In genomic region chr2:166261799-166262198, GRCm38 (mm10) we compare ENCODE assay signal across 9 mouse cellular contexts.
DNase-seq lines count a peak whose midpoint lies in the region; ATAC-seq and TF ChIP-seq lines count a peak whose summit lies in the region.
"Had no signal": no experiment of that assay in that cellular context is flagged by ENCODE, and none has a peak within 500 bp of the region (broad histone marks: within the 10 kb centered on the region; RNA-seq: fewer than 3 reads in every experiment).

No protein-coding gene starts in this region.

- H3K36me3 ChIP-seq in heart, embryonic 13.5 days: no peaks in the 10 kb centered on the region
- H3K36me3 ChIP-seq: liver, embryonic 13.5 days had no signal

- intact Hi-C loops in gastrocnemius, adult 2 months (cut with DNase I): no loop called here
- intact Hi-C loops in gastrocnemius, postnatal 36 days (cut with DNase I): no loop called here

- peak; percentile 37 for DNase-seq in gastrocnemius, adult 2 months
- no peak for DNase-seq in gastrocnemius, postnatal 36 days
- peak; percentile 25 to 29 for DNase-seq in B cell, adult 2 months
- peak; percentile 68 for DNase-seq in lung, postnatal 10 days
- no peak for DNase-seq in cerebellum, adult 18-20 months
- DNase-seq in adipocyte (ENCODE audit: low spot score): no peak
- DNase-seq in left cerebral cortex, adult 11 months (ENCODE audit: low spot score): no peak
- DNase-seq: liver, embryonic 13.5 days had no signal

- H3K27ac ChIP-seq in gastrocnemius, adult 2 months: peak overlapping the region; percentile 43
- H3K27ac ChIP-seq in heart, embryonic 13.5 days (replicated peaks): 0 out of 2 replicates have a peak overlapping the region, but pooled peaks have one; percentile 1
- H3K27ac ChIP-seq: liver, embryonic 13.5 days had no signal

- no peak for ATAC-seq in heart, embryonic 13.5 days (ENCODE audit: extremely low read depth, insufficient number of reproducible peaks, low FRiP score, low TSS enrichment)

- H3K27me3 ChIP-seq in heart, embryonic 13.5 days (replicated peaks): peaks cover 5% of the 10 kb centered on the region
- H3K27me3 ChIP-seq: liver, embryonic 13.5 days had no signal

- H3K4me2 ChIP-seq in heart, embryonic 13.5 days: no peak overlapping the region
- H3K4me2 ChIP-seq: liver, embryonic 13.5 days had no signal

- H3K9ac ChIP-seq in heart, embryonic 13.5 days: 0 out of 2 replicates have a peak overlapping the region, but pooled peaks have one; percentile 14
- H3K9ac ChIP-seq: liver, embryonic 13.5 days had no signal

- H3K4me1 ChIP-seq in heart, embryonic 13.5 days: peaks cover 28% of the 10 kb centered on the region

- 40% methylated on average over 7 of the region's 7 CpGs for WGBS in heart, embryonic 13.5 days

- TF ChIP-seq CTCF in gastrocnemius, adult 2 months (IDR thresholded peaks at IDR 0.05): no peak

- H3K9me3 ChIP-seq in heart, embryonic 13.5 days: no peaks in the 10 kb centered on the region
- H3K9me3 ChIP-seq: liver, embryonic 13.5 days had no signal

- no peak overlapping the region for H3K4me3 ChIP-seq in gastrocnemius, adult 2 months
- no peak overlapping the region for H3K4me3 ChIP-seq in heart, embryonic 13.5 days
- H3K4me3 ChIP-seq: liver, embryonic 13.5 days had no signal

Comparison
In these comparisons a context has a peak if more than half of its experiments do, and no peak if none do; other contexts are left out.
1. DNase-seq: peak in gastrocnemius, adult 2 months (single experiment), B cell, adult 2 months (2 of 2) and lung, postnatal 10 days (single experiment); none in gastrocnemius, postnatal 36 days (0 of 2), cerebellum, adult 18-20 months (0 of 2), adipocyte (single experiment) and left cerebral cortex, adult 11 months (single experiment).